In the genomic region with DNA sequence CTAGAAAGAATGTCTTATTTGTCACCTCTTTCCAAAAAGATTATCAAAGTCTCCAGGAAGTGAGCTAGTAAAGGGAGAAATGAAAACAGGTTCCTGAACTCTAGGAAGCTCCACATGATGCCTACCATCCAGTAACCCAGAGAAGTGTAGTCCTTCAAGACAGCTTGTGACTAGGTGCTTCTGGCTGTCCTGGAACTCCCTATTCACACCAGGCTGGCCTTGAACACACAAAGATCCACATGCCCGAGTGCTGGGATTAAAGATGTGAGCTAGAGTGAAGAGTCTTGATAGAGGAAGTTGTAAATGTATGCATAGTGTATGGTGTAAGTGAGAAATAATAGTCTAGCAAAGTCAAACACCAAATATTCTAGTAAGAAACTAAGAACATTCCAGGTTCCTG, we compare ENCODE assay signal across 8 mouse cellular contexts. TPM values are rescaled to one million over a fixed set of nuclear protein-coding genes. Genes with fewer than 3 reads are reported as not detected.
DNase-seq lines count a peak whose midpoint lies in the region; ATAC-seq lines count a peak whose summit lies in the region.

No protein-coding gene starts in this region.

- H3K9ac ChIP-seq in heart, embryonic 11.5 days (ENCODE audit: low read depth, low read length), result no peak overlapping the region
- H3K9ac ChIP-seq in hindbrain, embryonic 11.5 days (ENCODE audit: low read depth, low read length), result no peak overlapping the region
- H3K9ac ChIP-seq in midbrain, embryonic 13.5 days (replicated peaks), result peak overlapping the region; percentile 56

- no peak overlapping the region for H3K27ac ChIP-seq in heart, embryonic 11.5 days (ENCODE audit: low read depth, low read length)
- no peak overlapping the region for H3K27ac ChIP-seq in hindbrain, embryonic 11.5 days (ENCODE audit: low read depth, low read length)
- H3K27ac ChIP-seq in midbrain, embryonic 13.5 days, result no peak overlapping the region

- 22% methylated on average over 1 of the region's 1 CpGs for WGBS in heart, embryonic 11.5 days (ENCODE audit: insufficient replicate concordance)
- WGBS in hindbrain, embryonic 11.5 days, result 33% methylated on average over 1 of the region's 1 CpGs
- 9% methylated on average over 1 of the region's 1 CpGs for WGBS in midbrain, embryonic 13.5 days

- H3K9me3 ChIP-seq in heart, embryonic 11.5 days (replicated peaks; ENCODE audit: control insufficient read depth, low read length), result no peaks in the 10 kb centered on the region
- no peaks in the 10 kb centered on the region for H3K9me3 ChIP-seq in hindbrain, embryonic 11.5 days (ENCODE audit: control insufficient read depth, low read length)
- no peaks in the 10 kb centered on the region for H3K9me3 ChIP-seq in midbrain, embryonic 13.5 days

- no peaks in the 10 kb centered on the region for H3K36me3 ChIP-seq in heart, embryonic 11.5 days (ENCODE audit: control insufficient read depth, insufficient read depth, low read length)
- no peaks in the 10 kb centered on the region for H3K36me3 ChIP-seq in hindbrain, embryonic 11.5 days (ENCODE audit: control insufficient read depth, insufficient read depth, low read length)
- H3K36me3 ChIP-seq in midbrain, embryonic 13.5 days, result peaks cover 9% of the 10 kb centered on the region; the same call in 1 of the 2 replicates

- peak overlapping the region; percentile 74 for H3K4me2 ChIP-seq in heart, embryonic 11.5 days
- peak overlapping the region; percentile 87 for H3K4me2 ChIP-seq in hindbrain, embryonic 11.5 days (replicated peaks; ENCODE audit: low read depth, low read length)
- H3K4me2 ChIP-seq in midbrain, embryonic 13.5 days (replicated peaks), result peak overlapping the region; percentile 94

- H3K4me3 ChIP-seq in heart, embryonic 11.5 days (ENCODE audit: low read depth, low read length), result peak overlapping the region; percentile 91
- peak overlapping the region; percentile 96; the same call in 1 of the 2 replicates for H3K4me3 ChIP-seq in hindbrain, embryonic 11.5 days (ENCODE audit: low read depth, low read length)
- H3K4me3 ChIP-seq in midbrain, embryonic 13.5 days (replicated peaks), result peak overlapping the region; percentile 99

- DNase-seq in heart, postnatal 36 days, result no peak
- peak; percentile 45 for DNase-seq in c-Kit-negative CD71-positive TER-119-positive erythroid progenitor cells, embryonic 14.5 days (ENCODE audit: low read depth, low spot score)
- peak; percentile 16 for DNase-seq in hindbrain, embryonic 11.5 days (ENCODE audit: low spot score)
- DNase-seq in left cerebral cortex, postnatal 14 days (ENCODE audit: low spot score in 2 of 2), result no peak
- no peak for DNase-seq in gastrocnemius, postnatal 4 days (ENCODE audit: low spot score in 2 of 2)
- DNase-seq in layer of hippocampus, adult 9-10 months (ENCODE audit: low spot score), result no peak

- H3K4me1 ChIP-seq in heart, embryonic 11.5 days (ENCODE audit: control insufficient read depth, insufficient read depth, low read length), result peaks cover 13% of the 10 kb centered on the region; the same call in 1 of the 2 replicates
- no peaks in the 10 kb centered on the region; the same call in 1 of the 2 replicates for H3K4me1 ChIP-seq in hindbrain, embryonic 11.5 days (replicated peaks; ENCODE audit: control insufficient read depth, insufficient read depth, low read length)
- peaks cover 38% of the 10 kb centered on the region for H3K4me1 ChIP-seq in midbrain, embryonic 13.5 days (replicated peaks)

- no peak for ATAC-seq in heart, embryonic 11.5 days (replicated peaks; ENCODE audit: insufficient number of reproducible peaks, low FRiP score, low TSS enrichment)
- ATAC-seq in hindbrain, embryonic 11.5 days (ENCODE audit: low FRiP score), result no peak
- ATAC-seq in midbrain, embryonic 13.5 days, result no peak

- H3K27me3 ChIP-seq in heart, embryonic 11.5 days (ENCODE audit: control insufficient read depth, insufficient read depth, low read length), result no peaks in the 10 kb centered on the region
- H3K27me3 ChIP-seq in hindbrain, embryonic 11.5 days (ENCODE audit: control insufficient read depth, insufficient read depth, low read length), result no peaks in the 10 kb centered on the region
- H3K27me3 ChIP-seq in midbrain, embryonic 13.5 days, result no peaks in the 10 kb centered on the region

- intact Hi-C loops in heart, postnatal 36 days (cut with DNase I), result loop anchor here (5.0 kb wide), 1 partner anchor 115 kb away; no protein-coding TSS in a partner anchor
- intact Hi-C loops in left cerebral cortex, postnatal 14 days (cut with DNase I), result loop anchor here (5.0 kb wide), 2 partner anchors 115 to 190 kb away; no protein-coding TSS in a partner anchor

RNA-seq across cellular contexts. Expression of a gene that starts 2.6 kb away (rescaled TPM):
- 3.3 and 5.8 TPM in 2 replicates for polyA plus RNA-seq in heart, embryonic 11.5 days (2014; fragmentation: Nextera tagmentation; extraction: Ambion mirVana)
- total RNA-seq in heart, postnatal 36 days (2021), result 10 to 100 TPM; 46.3 to 46.7 TPM
- polyA plus RNA-seq in hindbrain, embryonic 11.5 days (2014; fragmentation: Nextera tagmentation; extraction: Ambion mirVana), result 4.5 and 7.2 TPM in 2 replicates
- 4.3 and 7.6 TPM in 2 replicates for polyA plus RNA-seq in midbrain, embryonic 13.5 days (2015; fragmentation: Nextera tagmentation; extraction: Ambion mirVana)
- total RNA-seq in left cerebral cortex, postnatal 14 days (2021), result 10 to 100 TPM; 35.9 to 40.1 TPM
- 10 to 100 TPM; 23.2 to 25.2 TPM for total RNA-seq in gastrocnemius, postnatal 4 days (2021)

Comparison
In these comparisons a context has a peak if more than half of its experiments do, and no peak if none do; other contexts are left out.
1. DNase-seq: peak in c-Kit-negative CD71-positive TER-119-positive erythroid progenitor cells, embryonic 14.5 days (single experiment) and hindbrain, embryonic 11.5 days (single experiment); none in heart, postnatal 36 days (0 of 2), left cerebral cortex, postnatal 14 days (0 of 2), gastrocnemius, postnatal 4 days (0 of 2) and layer of hippocampus, adult 9-10 months (single experiment).
2. Peak in every context shown above with its lines, with median percentiles within 50 percentile points of each other: H3K4me2 ChIP-seq and H3K4me3 ChIP-seq.